Comparison of ENCODE assay signal across 7 mouse cellular contexts in genomic region chr11:97449601-97450293, GRCm38 (mm10). TPM values are rescaled to one million over a fixed set of nuclear protein-coding genes. Genes with fewer than 3 reads are reported as not detected.
A peak's percentile ranks its signal among the peaks of the same experiment; 100 is the strongest.
DNase-seq lines count a peak whose midpoint lies in the region; ATAC-seq lines count a peak whose summit lies in the region.

No protein-coding gene starts in this region.

- DNase-seq in brain, adult 2 months (ENCODE audit: low read depth, low spot score), result peak; percentile 95
- DNase-seq in heart, adult 11 months, result peak; percentile 99
- DNase-seq in kidney, adult 18-20 months, result peak; percentile 72
- peak; percentile 83 for DNase-seq in limb, embryonic 11.5 days (ENCODE audit: low spot score)

- H3K9me3 ChIP-seq in embryonic facial prominence, embryonic 13.5 days, result no peaks in the 10 kb centered on the region
- H3K9me3 ChIP-seq in limb, embryonic 11.5 days (ENCODE audit: control insufficient read depth, low read length), result no peaks in the 10 kb centered on the region
- no peaks in the 10 kb centered on the region for H3K9me3 ChIP-seq in midbrain, embryonic 12.5 days
- H3K9me3 ChIP-seq in stomach, embryonic 14.5 days (ENCODE audit: control insufficient read depth, low read depth, low read length), result no peaks in the 10 kb centered on the region

- H3K4me3 ChIP-seq in embryonic facial prominence, embryonic 13.5 days, result peak overlapping the region; percentile 58
- H3K4me3 ChIP-seq in limb, embryonic 11.5 days (ENCODE audit: low read depth, low read length), result peak overlapping the region; percentile 34
- peak overlapping the region; percentile 51 for H3K4me3 ChIP-seq in midbrain, embryonic 12.5 days
- H3K4me3 ChIP-seq in stomach, embryonic 14.5 days (ENCODE audit: low read depth, low read length), result peak overlapping the region; percentile 22

- H3K36me3 ChIP-seq in embryonic facial prominence, embryonic 13.5 days, result peaks cover 80% of the 10 kb centered on the region
- H3K36me3 ChIP-seq in limb, embryonic 11.5 days (ENCODE audit: control insufficient read depth, insufficient read depth, low read length), result peaks cover 27% of the 10 kb centered on the region
- peaks cover 21% of the 10 kb centered on the region for H3K36me3 ChIP-seq in midbrain, embryonic 12.5 days
- peaks cover 70% of the 10 kb centered on the region for H3K36me3 ChIP-seq in stomach, embryonic 14.5 days (ENCODE audit: control insufficient read depth, insufficient read depth, low read length)

- ATAC-seq in embryonic facial prominence, embryonic 13.5 days (ENCODE audit: insufficient number of reproducible peaks, insufficient read depth, low FRiP score, low TSS enrichment, low read depth), result peak; percentile 78
- peak; percentile 74 for ATAC-seq in limb, embryonic 11.5 days (ENCODE audit: insufficient number of reproducible peaks, low FRiP score, low TSS enrichment, low read depth)
- ATAC-seq in midbrain, embryonic 12.5 days (ENCODE audit: low FRiP score, low read depth), result peak; percentile 88
- ATAC-seq in stomach, embryonic 14.5 days (ENCODE audit: insufficient number of reproducible peaks, insufficient read depth, low FRiP score, low read depth), result peak; percentile 81

- WGBS in embryonic facial prominence, embryonic 13.5 days, result 12% methylated on average over 15 of the region's 15 CpGs
- WGBS in limb, embryonic 11.5 days, result 19% methylated on average over 15 of the region's 15 CpGs
- 14% methylated on average over 15 of the region's 15 CpGs for WGBS in midbrain, embryonic 12.5 days
- 10% methylated on average over 15 of the region's 15 CpGs for WGBS in stomach, embryonic 14.5 days

- H3K27ac ChIP-seq in embryonic facial prominence, embryonic 13.5 days, result peak overlapping the region; percentile 93
- peak overlapping the region; percentile 40; the same call in 1 of the 2 replicates for H3K27ac ChIP-seq in limb, embryonic 11.5 days (replicated peaks; ENCODE audit: low read depth, low read length)
- H3K27ac ChIP-seq in midbrain, embryonic 12.5 days (replicated peaks), result peak overlapping the region; percentile 43; the same call in 1 of the 2 replicates
- peak overlapping the region; percentile 74 for H3K27ac ChIP-seq in stomach, embryonic 14.5 days (ENCODE audit: low read length)

- H3K27me3 ChIP-seq in embryonic facial prominence, embryonic 13.5 days, result no peaks in the 10 kb centered on the region
- no peaks in the 10 kb centered on the region for H3K27me3 ChIP-seq in limb, embryonic 11.5 days (ENCODE audit: control insufficient read depth, insufficient read depth, low read length)
- H3K27me3 ChIP-seq in midbrain, embryonic 12.5 days, result no peaks in the 10 kb centered on the region
- H3K27me3 ChIP-seq in stomach, embryonic 14.5 days (ENCODE audit: control insufficient read depth, insufficient read depth, low read length), result no peaks in the 10 kb centered on the region

- H3K4me1 ChIP-seq in embryonic facial prominence, embryonic 13.5 days, result peaks cover 50% of the 10 kb centered on the region
- peaks cover 12% of the 10 kb centered on the region for H3K4me1 ChIP-seq in limb, embryonic 11.5 days (ENCODE audit: control insufficient read depth, insufficient read depth, low read length)
- H3K4me1 ChIP-seq in midbrain, embryonic 12.5 days, result peaks cover 24% of the 10 kb centered on the region
- H3K4me1 ChIP-seq in stomach, embryonic 14.5 days (ENCODE audit: control insufficient read depth, insufficient read depth, low read length), result peaks cover 23% of the 10 kb centered on the region

- H3K4me2 ChIP-seq in embryonic facial prominence, embryonic 13.5 days, result peak overlapping the region; percentile 84
- H3K4me2 ChIP-seq in limb, embryonic 11.5 days (ENCODE audit: low read depth, severe bottlenecking), result peak overlapping the region; percentile 60
- peak overlapping the region; percentile 58 for H3K4me2 ChIP-seq in midbrain, embryonic 12.5 days (replicated peaks)
- peak overlapping the region; percentile 45 for H3K4me2 ChIP-seq in stomach, embryonic 14.5 days (replicated peaks; ENCODE audit: low read depth, low read length)

- H3K9ac ChIP-seq in embryonic facial prominence, embryonic 13.5 days, result peak overlapping the region; percentile 78
- H3K9ac ChIP-seq in limb, embryonic 11.5 days (ENCODE audit: low read length), result no peak overlapping the region
- peak overlapping the region; percentile 68 for H3K9ac ChIP-seq in midbrain, embryonic 12.5 days (replicated peaks)
- no peak overlapping the region for H3K9ac ChIP-seq in stomach, embryonic 14.5 days (replicated peaks; ENCODE audit: low read depth, low read length)

RNA-seq across cellular contexts. Expression of gene Arhgap23, which starts 34.4 kb away (rescaled TPM):
- polyA plus RNA-seq in embryonic facial prominence, embryonic 13.5 days (2015; fragmentation: Nextera tagmentation; extraction: Ambion mirVana), result 7.7 and 8.4 TPM in 2 replicates
- polyA plus RNA-seq in limb, embryonic 11.5 days (2014; fragmentation: Nextera tagmentation; extraction: Ambion mirVana), result 3.8 and 4.2 TPM in 2 replicates
- 6.3 and 7.9 TPM in 2 replicates for polyA plus RNA-seq in midbrain, embryonic 12.5 days (2016; fragmentation: Nextera tagmentation; extraction: Ambion mirVana)
- polyA plus RNA-seq in stomach, embryonic 14.5 days (2014; fragmentation: Nextera tagmentation; extraction: Ambion mirVana), result 6.4 and 6.5 TPM in 2 replicates

RNA-seq across cellular contexts. Expression of gene 4933428G20Rik, which starts 50.4 kb away (rescaled TPM):
- polyA plus RNA-seq in embryonic facial prominence, embryonic 13.5 days (2015; fragmentation: Nextera tagmentation; extraction: Ambion mirVana), result 1.4 and 1.8 TPM in 2 replicates
- 0.13 TPM in 1 of 2 replicates, not detected in the other for polyA plus RNA-seq in limb, embryonic 11.5 days (2014; fragmentation: Nextera tagmentation; extraction: Ambion mirVana)
- polyA plus RNA-seq in midbrain, embryonic 12.5 days (2016; fragmentation: Nextera tagmentation; extraction: Ambion mirVana), result 0.77 and 0.84 TPM in 2 replicates
- 0.35 TPM in 1 of 2 replicates, not detected in the other for polyA plus RNA-seq in stomach, embryonic 14.5 days (2014; fragmentation: Nextera tagmentation; extraction: Ambion mirVana)

Comparison
In these comparisons a context has a peak if more than half of its experiments do, and no peak if none do; other contexts are left out.
1. Peak in every context shown above with its lines: DNase-seq, ATAC-seq, H3K4me3 ChIP-seq and H3K27ac ChIP-seq.
2. H3K27ac ChIP-seq: peak in every context shown above with its lines; median percentile 93 in embryonic facial prominence, embryonic 13.5 days; 74 in stomach, embryonic 14.5 days; 43 in midbrain, embryonic 12.5 days; 40 in limb, embryonic 11.5 days.
3. H3K9ac ChIP-seq: peak in embryonic facial prominence, embryonic 13.5 days (single experiment) and midbrain, embryonic 12.5 days (single experiment); none in limb, embryonic 11.5 days (single experiment) and stomach, embryonic 14.5 days (single experiment).